28 mouse cellular contexts compared by ENCODE assay signal in genomic region chr10:80441598-80441997, GRCm38 (mm10). TPM values are rescaled to one million over a fixed set of nuclear protein-coding genes. Genes with fewer than 3 reads are reported as not detected.
A peak's percentile ranks its signal among the peaks of the same experiment; 100 is the strongest.
DNase-seq lines count a peak whose midpoint lies in the region; TF ChIP-seq lines count a peak whose summit lies in the region.
"Had no signal": no experiment of that assay in that cellular context is flagged by ENCODE, and none has a peak within 500 bp of the region (broad histone marks: within the 10 kb centered on the region; RNA-seq: fewer than 3 reads in every experiment).

No protein-coding gene starts in this region.

- no peaks in the 10 kb centered on the region for H3K27me3 ChIP-seq in liver, adult 2 months (ENCODE audit: control insufficient read depth, insufficient read depth, low read length)
- peaks cover 19% of the 10 kb centered on the region for H3K27me3 ChIP-seq in E14TG2a.4 (ENCODE audit: insufficient read depth, low read length)
- H3K27me3 ChIP-seq: liver, embryonic 15.5 days had no signal

- TF ChIP-seq POLR2A in liver, adult 2 months (IDR thresholded peaks at IDR 0.05; ENCODE audit: extremely low read depth, insufficient read depth, low read length) = no peak
- TF ChIP-seq POLR2A in brain, embryonic 14.5 days (IDR thresholded peaks at IDR 0.05; ENCODE audit: borderline replicate concordance, extremely low read depth, insufficient read depth, insufficient read length, poor library complexity, severe bottlenecking) = no peak

- H3K9me3 ChIP-seq in E14TG2a.4 (ENCODE audit: low read length) = no peaks in the 10 kb centered on the region
- no peaks in the 10 kb centered on the region for H3K9me3 ChIP-seq in ES-E14 (ENCODE audit: control insufficient read depth, insufficient read depth, low read depth, low read length)
- H3K9me3 ChIP-seq: embryonic facial prominence, embryonic 10.5 days; forebrain, embryonic 15.5 days; heart, embryonic 12.5 days; hindbrain, embryonic 10.5 days; liver, embryonic 15.5 days; neural tube, embryonic 15.5 days had no signal

- H3K79me2 ChIP-seq in liver, adult 2 months (ENCODE audit: control insufficient read depth, insufficient read depth, low read length) = no peaks in the 10 kb centered on the region

- TF ChIP-seq CTCF in liver, adult 2 months (IDR thresholded peaks at IDR 0.05; ENCODE audit: low read depth, low read length) = peak; percentile 48
- peak; percentile 54 for TF ChIP-seq CTCF in E14TG2a.4 (conservative IDR thresholded peaks at IDR 0.05; ENCODE audit: low read length)
- TF ChIP-seq CTCF in brain, embryonic 14.5 days (IDR thresholded peaks at IDR 0.05; ENCODE audit: borderline replicate concordance, extremely low read depth, insufficient read depth, insufficient read length) = 0 out of 2 replicates have a peak, but pooled peaks have one; percentile 8

- no peaks in the 10 kb centered on the region for H3K36me3 ChIP-seq in liver, adult 2 months (ENCODE audit: control insufficient read depth, insufficient read depth, low read length)
- H3K36me3 ChIP-seq in E14TG2a.4 (ENCODE audit: insufficient read depth, low read length) (no peaks in the 10 kb centered on the region), ES-E14 (ENCODE audit: control insufficient read depth, insufficient read depth, low read length, poor library complexity, severe bottlenecking) (no peaks in the 10 kb centered on the region)
- H3K36me3 ChIP-seq: embryonic facial prominence, embryonic 10.5 days; forebrain, embryonic 15.5 days; heart, embryonic 12.5 days; hindbrain, embryonic 10.5 days; liver, embryonic 15.5 days; neural tube, embryonic 15.5 days had no signal

- DNase-seq in liver, adult 2 months (ENCODE audit: extremely low read depth, low read depth, low spot score) = peak; percentile 83
- DNase-seq in liver (no peak), ES-E14 (ENCODE audit: low read depth, low spot score) (peak; percentile 60)
- DNase-seq in brain, embryonic 14.5 days (ENCODE audit: low read depth) = no peak
- DNase-seq in adrenal gland, postnatal 10 days = no peak
- no peak for DNase-seq in urinary bladder, postnatal 25 days (ENCODE audit: low spot score)
- DNase-seq: adrenal gland, postnatal 25 days; cerebellum, adult 11 months; cerebellum, postnatal 10 days; gastrocnemius, postnatal 25 days; heart, adult 18-20 months; heart, postnatal 10 days; kidney, adult 11 months; kidney, postnatal 4 days; spleen, adult 18-20 months had no signal

- H3K4me1 ChIP-seq in liver, adult 2 months (ENCODE audit: control insufficient read depth, insufficient read depth, low read length) = peaks cover 13% of the 10 kb centered on the region
- H3K4me1 ChIP-seq in E14TG2a.4 (replicated peaks; ENCODE audit: low read depth, low read length) (peaks cover 49% of the 10 kb centered on the region), ES-E14 (ENCODE audit: control insufficient read depth in 2 of 2, insufficient read depth in 2 of 2, low read length in 2 of 2, poor library complexity in 1 of 2) (peaks cover 2 to 6% of the 10 kb centered on the region in 2 experiments; a peak in 1 of 4 replicates)

- H3K4me3 ChIP-seq in liver, adult 2 months (ENCODE audit: insufficient read depth, low read depth, low read length) = no peak overlapping the region
- H3K4me3 ChIP-seq in E14TG2a.4 (replicated peaks; ENCODE audit: low read length) (no peak overlapping the region), ES-E14 (ENCODE audit: insufficient read depth in 1 of 2, low read depth in 1 of 2, low read length in 2 of 2, poor library complexity in 1 of 2, severe bottlenecking in 1 of 2) (no peak overlapping the region)
- H3K4me3 ChIP-seq: embryonic facial prominence, embryonic 10.5 days; forebrain, embryonic 15.5 days; heart, embryonic 12.5 days; hindbrain, embryonic 10.5 days; liver, embryonic 15.5 days; neural tube, embryonic 15.5 days had no signal

- in situ Hi-C loops in ES-E14 (cut with MboI; ENCODE audit: low sequenced_read_pairs in 2 of 2, unreplicated experiment in 2 of 2) = no loop called here

- WGBS in liver, adult 2 months = 47% methylated on average over 8 of the region's 8 CpGs

- peak overlapping the region; percentile 74 for H3K27ac ChIP-seq in liver, adult 2 months (replicated peaks; ENCODE audit: insufficient read depth, low read depth, low read length)
- no peak overlapping the region for H3K27ac ChIP-seq in ES-E14 (ENCODE audit: insufficient read depth, low read depth, low read length, poor library complexity, severe bottlenecking)
- H3K27ac ChIP-seq: embryonic facial prominence, embryonic 10.5 days; forebrain, embryonic 15.5 days; hindbrain, embryonic 10.5 days; liver, embryonic 15.5 days; neural tube, embryonic 15.5 days had no signal

- H3K9ac ChIP-seq in liver, adult 2 months (ENCODE audit: low read depth, low read length) = no peak overlapping the region; the same call in 1 of the 2 replicates
- H3K9ac ChIP-seq in ES-E14 (ENCODE audit: insufficient read depth, low read depth, low read length, poor library complexity, severe bottlenecking) = no peak overlapping the region
- H3K9ac ChIP-seq: forebrain, embryonic 15.5 days; heart, embryonic 12.5 days; liver, embryonic 15.5 days; neural tube, embryonic 15.5 days had no signal

TF ChIP-seq in ES-E14, 5 proteins besides CTCF, POLR2A, EP300 and RAD21:
- TF ChIP-seq MAFK (IDR thresholded peaks at IDR 0.05; ENCODE audit: insufficient read depth, low read depth, low read length) = no peak
- no peak for TF ChIP-seq ZNF384 (IDR thresholded peaks at IDR 0.05; ENCODE audit: low read depth, low read length)
- no peak for TF ChIP-seq ZC3H11A (IDR thresholded peaks at IDR 0.05; ENCODE audit: borderline replicate concordance, low read depth, low read length)
- no peak for TF ChIP-seq CHD2 (IDR thresholded peaks at IDR 0.05; ENCODE audit: low read depth, low read length)
- no peak for TF ChIP-seq HCFC1 (IDR thresholded peaks at IDR 0.05; ENCODE audit: borderline replicate concordance, insufficient read depth, low read length)
TF ChIP-seq in ES-E14: peak in this region for 0.

RNA-seq across cellular contexts. Expression of gene Tcf3, which starts 8.2 kb away (rescaled TPM):
- total RNA-seq in liver, adult 2 months (2014; rRNA removed) = 6.4 and 9.9 TPM in 2 replicates
- 19.6 and 20.2 TPM in 2 replicates for polyA plus RNA-seq in liver, adult 2 months (2012; rRNA removed)
- 90.9 and 108 TPM in 2 replicates for total RNA-seq in ES-E14 (2012; rRNA removed)
- 128 and 138 TPM in 2 replicates for polyA plus RNA-seq in brain, embryonic 14.5 days (2012; rRNA removed)
- total RNA-seq in adrenal gland, postnatal 10 days (2021) = 10 to 100 TPM; 58.1 to 77.1 TPM

RNA-seq across cellular contexts. Expression of gene Uqcr11, which starts 35.0 kb away (rescaled TPM):
- 1,362 and 1,401 TPM in 2 replicates for total RNA-seq in liver, adult 2 months (2014; rRNA removed)
- 2,210 and 2,521 TPM in 2 replicates for polyA plus RNA-seq in liver, adult 2 months (2012; rRNA removed)
- 995 and 1,362 TPM in 2 replicates for total RNA-seq in ES-E14 (2012; rRNA removed)
- polyA plus RNA-seq in brain, embryonic 14.5 days (2012; rRNA removed) = 597 and 852 TPM in 2 replicates
- 1,000 to 10,000 TPM; 1,321 to 1,365 TPM for total RNA-seq in adrenal gland, postnatal 10 days (2021)

RNA-seq across cellular contexts. Expression of gene Mbd3, which starts 42.2 kb away (rescaled TPM):
- 21.1 and 32.8 TPM in 2 replicates for total RNA-seq in liver, adult 2 months (2014; rRNA removed)
- polyA plus RNA-seq in liver, adult 2 months (2012; rRNA removed) = 73.5 and 76.7 TPM in 2 replicates
- 131 and 134 TPM in 2 replicates for total RNA-seq in ES-E14 (2012; rRNA removed)
- polyA plus RNA-seq in brain, embryonic 14.5 days (2012; rRNA removed) = 265 and 292 TPM in 2 replicates
- 100 to 1,000 TPM; 103 to 113 TPM for total RNA-seq in adrenal gland, postnatal 10 days (2021)

RNA-seq across cellular contexts. Expression of gene Onecut3, which starts 53.0 kb away (rescaled TPM):
- not detected in 2 replicates for total RNA-seq in liver, adult 2 months (2014; rRNA removed)
- polyA plus RNA-seq in liver, adult 2 months (2012; rRNA removed) = not detected in 2 replicates
- not detected in 2 replicates for total RNA-seq in ES-E14 (2012; rRNA removed)
- 5.0 and 10.9 TPM in 2 replicates for polyA plus RNA-seq in brain, embryonic 14.5 days (2012; rRNA removed)
- not detected for total RNA-seq in adrenal gland, postnatal 10 days (2021)
- total RNA-seq: adrenal gland, postnatal 25 days; gastrocnemius, postnatal 25 days; heart, postnatal 10 days had no signal
- polyA plus RNA-seq: C2C12; cortical plate, adult 2 months; heart, embryonic 12.5 days; kidney, embryonic 16.5 days; limb, embryonic 11.5 days; liver, embryonic 15.5 days; lung, embryonic 16.5 days; urinary bladder, adult 2 months had no signal

RNA-seq across cellular contexts. Expression of gene Mex3d, which starts 54.1 kb away (rescaled TPM):
- total RNA-seq in liver, adult 2 months (2014; rRNA removed) = 1.0 and 2.6 TPM in 2 replicates
- 2.1 and 2.4 TPM in 2 replicates for polyA plus RNA-seq in liver, adult 2 months (2012; rRNA removed)
- total RNA-seq in ES-E14 (2012; rRNA removed) = 27.1 and 28.9 TPM in 2 replicates
- 112 and 115 TPM in 2 replicates for polyA plus RNA-seq in brain, embryonic 14.5 days (2012; rRNA removed)
- 10 to 100 TPM; 19.6 to 21.8 TPM for total RNA-seq in adrenal gland, postnatal 10 days (2021)

Comparison
In these comparisons a context has a peak if more than half of its experiments do, and no peak if none do; other contexts are left out.
1. DNase-seq: peak in liver, adult 2 months (single experiment) and ES-E14 (single experiment); none in liver (single experiment), brain, embryonic 14.5 days (single experiment), adrenal gland, postnatal 10 days (single experiment) and urinary bladder, postnatal 25 days (single experiment).
2. Peak in every context shown above with its lines, with median percentiles within 50 percentile points of each other: CTCF ChIP-seq.